Mouse (Mus musculus) heart, adult 2 months (tissue): ENCODE measurements around the gene H2afv.
A peak's percentile ranks its signal among the peaks of the same experiment; 100 is the strongest.

Experiments used
- CTCF ChIP-seq: fragments of 200-600 bp; IDR thresholded peaks from 2 replicates; pipeline ENCODE4 v1.8.1; 2022; ENCODE audit warnings: antibody characterized with exemption, mild to moderate bottlenecking, moderate library complexity
- EP300 ChIP-seq: fragments of 200-500 bp; IDR thresholded peaks from 2 replicates; pipeline ENCODE4 v1.6.1; 2011; ENCODE audit warnings: low read depth, low read length, control low read depth; ENCODE audit not compliant: insufficient read depth
- POLR2A ChIP-seq: fragments of 200-500 bp; IDR thresholded peaks from 2 replicates; pipeline ENCODE4 v1.6.1; 2011; ENCODE audit warnings: mild to moderate bottlenecking, low read depth, low read length, control low read depth; ENCODE audit not compliant: insufficient read depth

- no peak for TF ChIP-seq CTCF
- 0 out of 2 replicates have a peak, but pooled peaks have one; percentile 2 for TF ChIP-seq POLR2A
- TF ChIP-seq EP300: peak; percentile 70
Measured at GRCm38 (mm10) chr11:6406251-6407161, 37.7 kb downstream of the H2afv start.
